In the genomic region with DNA sequence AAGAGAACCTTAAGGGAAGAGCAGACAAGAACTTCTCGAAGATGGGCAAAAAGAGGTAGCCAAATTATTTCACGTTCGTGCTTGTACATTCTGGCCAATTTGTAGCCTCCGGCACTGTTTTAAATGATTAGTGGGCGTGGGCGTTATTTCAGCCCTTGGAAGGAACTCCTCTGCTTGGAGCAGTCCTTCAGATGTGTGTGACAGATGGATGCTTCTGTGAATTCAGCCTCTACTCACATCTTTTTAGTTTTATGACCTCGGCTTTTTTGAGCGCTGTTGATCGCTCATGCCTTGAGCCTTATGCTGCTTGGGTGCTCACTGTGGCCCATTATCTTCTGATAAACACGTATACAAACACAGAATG, we compare ENCODE assay signal across 9 mouse cellular contexts. TPM values are rescaled to one million over a fixed set of nuclear protein-coding genes. Genes with fewer than 3 reads are reported as not detected.
DNase-seq lines count a peak whose midpoint lies in the region; ATAC-seq and TF ChIP-seq lines count a peak whose summit lies in the region.
"Had no signal": no experiment of that assay in that cellular context is flagged by ENCODE, and none has a peak within 500 bp of the region (broad histone marks: within the 10 kb centered on the region; RNA-seq: fewer than 3 reads in every experiment).

No protein-coding gene starts in this region.

- H3K4me2 ChIP-seq in heart, embryonic 12.5 days: peak overlapping the region; percentile 99
- peak overlapping the region; percentile 100 for H3K4me2 ChIP-seq in hindbrain, embryonic 12.5 days (replicated peaks)

- intact Hi-C loops in heart, postnatal 10 days (cut with DNase I): no loop called here

- 33% methylated on average over 10 of the region's 10 CpGs for WGBS in heart, embryonic 12.5 days
- WGBS in bone marrow, adult 2 months: 15% methylated on average over 10 of the region's 10 CpGs
- 34% methylated on average over 10 of the region's 10 CpGs for WGBS in hindbrain, embryonic 12.5 days
- WGBS in midbrain, embryonic 10.5 days: 37% methylated on average over 10 of the region's 10 CpGs

- no peaks in the 10 kb centered on the region for H3K27me3 ChIP-seq in heart, embryonic 12.5 days (replicated peaks)
- no peaks in the 10 kb centered on the region for H3K27me3 ChIP-seq in hindbrain, embryonic 12.5 days
- H3K27me3 ChIP-seq in midbrain, embryonic 10.5 days (ENCODE audit: low read depth, poor library complexity, severe bottlenecking): peaks cover 14% of the 10 kb centered on the region

- peak overlapping the region; percentile 56 for H3K4me3 ChIP-seq in heart, embryonic 12.5 days
- H3K4me3 ChIP-seq in bone marrow, adult 2 months (replicated peaks; ENCODE audit: control insufficient read depth, low read depth, low read length): peak overlapping the region; percentile 69
- H3K4me3 ChIP-seq in hindbrain, embryonic 12.5 days: peak overlapping the region; percentile 58
- peak overlapping the region; percentile 64 for H3K4me3 ChIP-seq in midbrain, embryonic 10.5 days

- no peak for DNase-seq in heart, postnatal 10 days
- DNase-seq in midbrain, embryonic 10.5 days (ENCODE audit: low spot score): no peak
- no peak for DNase-seq in adrenal gland, adult 8-10 months
- no peak for DNase-seq in spleen, adult 18-20 months

- TF ChIP-seq CTCF in bone marrow, adult 2 months (IDR thresholded peaks at IDR 0.05; ENCODE audit: control insufficient read depth, insufficient read depth, low read length): no peak

- H3K4me1 ChIP-seq in heart, embryonic 12.5 days (replicated peaks): 0 out of 2 replicates have a peak, but pooled peaks cover 3% of the 10 kb centered on the region
- H3K4me1 ChIP-seq in bone marrow, adult 2 months (ENCODE audit: control insufficient read depth, insufficient read depth, low read length): no peaks in the 10 kb centered on the region; the same call in none of the 2 replicates
- peaks cover 5% of the 10 kb centered on the region; the same call in 1 of the 2 replicates for H3K4me1 ChIP-seq in hindbrain, embryonic 12.5 days
- H3K4me1 ChIP-seq in midbrain, embryonic 10.5 days: peaks cover 13% of the 10 kb centered on the region

- no peaks in the 10 kb centered on the region for H3K9me3 ChIP-seq in heart, embryonic 12.5 days (replicated peaks)
- no peaks in the 10 kb centered on the region for H3K9me3 ChIP-seq in hindbrain, embryonic 12.5 days (replicated peaks)
- H3K9me3 ChIP-seq in midbrain, embryonic 10.5 days (replicated peaks): no peaks in the 10 kb centered on the region
- H3K9me3 ChIP-seq: G1E had no signal

- H3K36me3 ChIP-seq in heart, embryonic 12.5 days: no peaks in the 10 kb centered on the region
- no peaks in the 10 kb centered on the region for H3K36me3 ChIP-seq in hindbrain, embryonic 12.5 days
- H3K36me3 ChIP-seq in midbrain, embryonic 10.5 days: no peaks in the 10 kb centered on the region
- H3K36me3 ChIP-seq: G1E had no signal

- no peak for ATAC-seq in heart, embryonic 12.5 days (ENCODE audit: insufficient number of reproducible peaks, low FRiP score)
- peak; percentile 51 for ATAC-seq in hindbrain, embryonic 12.5 days (ENCODE audit: low FRiP score)
- no peak for ATAC-seq in monocyte, adult 5-6 weeks (replicated peaks; ENCODE audit: insufficient number of reproducible peaks, low FRiP score, low TSS enrichment, poor library complexity, severe bottlenecking)

- no peak for TF ChIP-seq POLR2A in bone marrow, adult 2 months (IDR thresholded peaks at IDR 0.05; ENCODE audit: borderline replicate concordance, control insufficient read depth, low read depth, low read length)

- H3K9ac ChIP-seq in heart, embryonic 12.5 days: no peak overlapping the region
- peak overlapping the region; percentile 58 for H3K9ac ChIP-seq in hindbrain, embryonic 12.5 days

- no peak overlapping the region for H3K27ac ChIP-seq in heart, embryonic 12.5 days (ENCODE audit: poor library complexity, severe bottlenecking)
- no peak overlapping the region for H3K27ac ChIP-seq in bone marrow, adult 2 months (ENCODE audit: control insufficient read depth, insufficient read depth, low read depth, low read length, poor library complexity)
- H3K27ac ChIP-seq in hindbrain, embryonic 12.5 days: no peak overlapping the region
- H3K27ac ChIP-seq in midbrain, embryonic 10.5 days (replicated peaks): peak overlapping the region; percentile 55; the same call in 1 of the 2 replicates

RNA-seq across cellular contexts. Expression of a gene that starts 0.8 kb away (rescaled TPM):
- 0.82 and 1.5 TPM in 2 replicates for polyA plus RNA-seq in heart, embryonic 12.5 days (2016; fragmentation: Nextera tagmentation; extraction: Ambion mirVana)
- 1 to 10 TPM; 1.8 to 2.8 TPM for total RNA-seq in heart, postnatal 10 days (2021)
- polyA plus RNA-seq in bone marrow, adult 2 months (2011; ENCODE audit: insufficient read depth, insufficient read length, low replicate concordance, missing spikeins): 4.4 and 5.7 TPM in 2 replicates
- polyA plus RNA-seq in hindbrain, embryonic 12.5 days (2016; fragmentation: Nextera tagmentation; extraction: Ambion mirVana): 1.1 and 1.2 TPM in 2 replicates
- 0.42 and 1.4 TPM in 2 replicates for polyA plus RNA-seq in midbrain, embryonic 10.5 days (2016; fragmentation: Nextera tagmentation; extraction: Ambion mirVana)
- total RNA-seq in monocyte, adult 5-6 weeks (2017): 7.8 to 26.7 TPM (median 14.4 TPM) in 3 replicates
- total RNA-seq in adrenal gland, adult 8-10 months (2022): 1,000 to 10,000 TPM; 1,058 to 3,817 (median 2,151) TPM
- polyA plus RNA-seq: G1E had no signal
